Mouse (Mus musculus) intestine, embryonic 14.5 days (tissue): Measurements from ENCODE around the gene Vps8. TPM values are rescaled to one million over a fixed set of nuclear protein-coding genes. Genes with fewer than 3 reads are reported as not detected.
A peak's percentile ranks its signal among the peaks of the same experiment; 100 is the strongest.

Source experiments
- ATAC-seq: fragments of 200-750 bp; cut with Nextera tagmentation; replicated peaks from 2 replicates; pipeline ENCODE4 v1.8.0; 2017; ENCODE audit warnings: low read depth, moderate number of reproducible peaks, moderate TSS enrichment, moderate library complexity; ENCODE audit not compliant: low FRiP score, low TSS enrichment
- DNase-seq: peaks from one replicate; pipeline ENCODE4 v3.0.0-alpha.2; 2018; ENCODE audit warnings: low spot score
- H3K27ac ChIP-seq: fragments of 300-500 bp; sonication (generic); 2 replicates; pipeline ENCODE4 v1.5.1; 2014; ENCODE audit warnings: low read depth, mild to moderate bottlenecking, control low read depth
- H3K27me3 ChIP-seq: fragments of 300-500 bp; sonication (generic); replicated peaks from 2 replicates; pipeline ENCODE4 v1.6.1; 2014; ENCODE audit warnings: low read length, control low read depth; ENCODE audit not compliant: control insufficient read depth, insufficient read depth
- H3K36me3 ChIP-seq: fragments of 300-500 bp; sonication (generic); 2 replicates; pipeline ENCODE4 v1.6.1; 2014; ENCODE audit warnings: low read length, control low read depth; ENCODE audit not compliant: control insufficient read depth, insufficient read depth
- H3K4me1 ChIP-seq: fragments of 300-500 bp; sonication (generic); replicated peaks from 2 replicates; pipeline ENCODE4 v1.6.1; 2014; ENCODE audit warnings: low read length, control low read depth, mixed read lengths; ENCODE audit not compliant: control insufficient read depth, insufficient read depth
- H3K4me2 ChIP-seq: fragments of 300-500 bp; sonication (generic); 2 replicates; pipeline ENCODE4 v1.6.1; 2014; ENCODE audit warnings: low read length
- H3K4me3 ChIP-seq: fragments of 300-500 bp; sonication (generic); 2 replicates; pipeline ENCODE4 v1.5.1; 2014; ENCODE audit warnings: low read depth, low read length, control low read depth, mixed read lengths
- H3K9ac ChIP-seq: fragments of 300-500 bp; sonication (generic); 2 replicates; pipeline ENCODE4 v1.6.1; 2014; ENCODE audit warnings: mild to moderate bottlenecking, low read length
- H3K9me3 ChIP-seq: fragments of 300-500 bp; sonication (generic); 2 replicates; pipeline ENCODE4 v1.6.1; 2016; ENCODE audit warnings: low read length, control low read depth; ENCODE audit not compliant: control insufficient read depth
- WGBS: fragments of 180-500 bp; shearing (Covaris S2); extraction: QIAGEN DNeasy Blood & Tissue Kit; methylation state at CpG from one replicate; pipeline ENCODE4 v1.1.7; 2014; 5-methylcytosine and 5-hydroxymethylcytosine counted together
- polyA plus RNA-seq: library from polyadenylated mRNA; unstranded; fragments of >200 nt; fragmentation: Nextera tagmentation; extraction: Ambion mirVana; gene quantifications from 2 replicates; pipeline ENCODE4 v1.2.1, GENCODE M21; 2014

Vps8 gene
- polyA plus RNA-seq, 1 experiment from 2014 or later: 14.4 TPM

DNA sequence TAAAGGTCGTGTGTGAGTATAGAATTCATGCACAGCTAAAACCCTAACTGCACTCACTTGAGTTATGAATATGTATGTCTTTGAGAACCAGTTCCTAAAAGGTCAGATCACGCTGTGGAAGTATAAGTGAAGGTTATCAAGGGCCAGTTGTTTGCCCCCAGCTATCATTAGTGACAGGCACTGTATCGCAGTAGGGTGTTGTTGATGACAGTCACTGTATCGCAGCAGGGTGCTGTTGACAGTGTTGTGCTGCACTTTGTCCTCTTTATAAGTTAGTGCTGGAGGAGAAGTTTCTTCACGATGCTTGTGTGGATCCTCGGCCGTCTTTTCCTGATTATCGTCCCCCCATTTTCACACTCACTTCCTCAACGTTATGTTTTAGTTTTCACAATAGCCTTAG is 73.9 kb downstream of the Vps8 start:
- ATAC-seq: no peak
- H3K4me3 ChIP-seq: no peak overlapping the region
- no peak overlapping the region for H3K4me2 ChIP-seq
- peaks cover 14% of the 10 kb centered on the region for H3K4me1 ChIP-seq
- no peaks in the 10 kb centered on the region for H3K9me3 ChIP-seq
- DNase-seq: no peak
- no peaks in the 10 kb centered on the region for H3K27me3 ChIP-seq
- WGBS: 86% methylated on average over 9 of the region's 9 CpGs
- H3K27ac ChIP-seq: no peak overlapping the region
- no peak overlapping the region for H3K9ac ChIP-seq
- H3K36me3 ChIP-seq: 0 out of 2 replicates have a peak, but pooled peaks cover 4% of the 10 kb centered on the region

DNA sequence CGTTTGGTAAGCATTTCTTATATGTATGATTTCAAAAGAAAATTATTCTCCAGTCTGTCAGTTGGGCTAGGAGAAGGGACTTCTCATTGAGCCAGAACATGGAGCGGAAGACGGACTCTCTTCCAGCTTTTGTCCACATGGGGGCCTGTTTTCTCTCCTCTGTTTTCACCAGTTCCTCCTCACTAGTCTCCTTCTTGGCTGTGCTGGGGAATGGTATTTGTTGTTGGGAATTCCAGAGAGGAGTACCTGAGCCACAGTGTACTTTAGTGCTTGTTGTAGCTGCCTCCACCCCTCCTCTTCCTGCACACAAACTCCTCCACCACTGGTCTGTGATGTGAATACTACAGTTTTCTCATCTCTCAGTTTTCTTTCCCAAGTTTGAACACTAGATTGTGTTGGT is 74.7 kb downstream of the Vps8 start:
- Histone ChIP-seq H3K27ac (no peak overlapping the region), H3K9me3 (no peaks in the 10 kb centered on the region), H3K9ac (no peak overlapping the region), H3K4me3 (no peak overlapping the region), H3K4me2 (no peak overlapping the region), H3K4me1 (peaks cover 14% of the 10 kb centered on the region), H3K36me3 (0 out of 2 replicates have a peak, but pooled peaks cover 4% of the 10 kb centered on the region), H3K27me3 (no peaks in the 10 kb centered on the region)
- WGBS: 73% methylated on average over 3 of the region's 3 CpGs
- ATAC-seq: no peak
- DNase-seq: no peak

DNA sequence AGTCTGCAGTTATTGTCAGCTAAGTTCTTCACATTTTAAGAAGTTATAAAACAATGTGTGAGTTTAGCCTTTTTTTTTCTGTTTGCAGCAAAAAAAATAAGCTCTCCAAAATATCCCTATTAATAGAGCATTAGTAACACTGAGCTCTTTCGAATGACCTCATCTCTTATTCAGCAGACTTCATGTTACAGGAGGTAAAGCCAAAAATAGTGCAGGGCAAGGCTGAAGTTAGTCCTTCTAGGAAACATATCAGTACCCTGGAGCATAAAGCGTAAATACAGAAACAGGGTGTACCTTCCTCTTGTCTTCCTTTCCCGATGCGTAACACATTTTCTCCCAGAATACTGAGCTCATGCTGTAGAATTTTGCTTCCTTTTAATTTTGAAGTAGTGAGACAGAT is 76.1 kb downstream of the Vps8 start:
- no peak for ATAC-seq
- Histone ChIP-seq H3K27ac (peak overlapping the region; percentile 82), H3K4me3 (no peak overlapping the region), H3K9me3 (no peaks in the 10 kb centered on the region), H3K36me3 (0 out of 2 replicates have a peak, but pooled peaks cover 4% of the 10 kb centered on the region), H3K9ac (no peak overlapping the region; the same call in 1 of the 2 replicates), H3K27me3 (no peaks in the 10 kb centered on the region), H3K4me1 (peaks cover 14% of the 10 kb centered on the region), H3K4me2 (no peak overlapping the region)
- 70% methylated on average over 4 of the region's 4 CpGs for WGBS
- no peak for DNase-seq

DNA sequence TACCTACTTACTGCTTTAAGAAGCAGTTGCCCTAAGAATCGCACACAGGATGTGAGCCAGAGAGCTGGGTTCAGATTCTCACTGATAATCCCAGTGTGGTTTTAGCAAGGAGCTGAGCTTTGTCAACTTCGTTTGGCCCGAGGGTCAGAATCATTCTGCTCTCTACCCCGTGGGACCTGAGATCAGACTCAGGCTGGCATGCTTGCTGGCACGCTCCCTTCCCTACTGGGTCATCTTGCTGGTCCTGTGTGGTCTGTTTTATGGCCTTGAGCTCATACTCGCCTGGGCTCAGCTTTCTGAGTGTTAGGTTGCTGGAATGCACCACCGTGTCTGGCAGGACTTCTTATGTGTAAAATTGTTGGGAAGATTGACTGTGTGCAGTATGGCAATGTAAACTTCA is 76.7 kb downstream of the Vps8 start:
- ATAC-seq (no peak), DNase-seq (peak; percentile 56)
- H3K27me3 ChIP-seq: no peaks in the 10 kb centered on the region
- H3K27ac ChIP-seq: peak overlapping the region; percentile 82
- H3K4me3 ChIP-seq: no peak overlapping the region
- H3K4me1 ChIP-seq: peaks cover 14% of the 10 kb centered on the region
- no peak overlapping the region for H3K9ac ChIP-seq
- H3K36me3 ChIP-seq: 0 out of 2 replicates have a peak, but pooled peaks cover 4% of the 10 kb centered on the region
- WGBS: 49% methylated on average over 7 of the region's 7 CpGs
- H3K4me2 ChIP-seq: no peak overlapping the region
- H3K9me3 ChIP-seq: no peaks in the 10 kb centered on the region

DNA sequence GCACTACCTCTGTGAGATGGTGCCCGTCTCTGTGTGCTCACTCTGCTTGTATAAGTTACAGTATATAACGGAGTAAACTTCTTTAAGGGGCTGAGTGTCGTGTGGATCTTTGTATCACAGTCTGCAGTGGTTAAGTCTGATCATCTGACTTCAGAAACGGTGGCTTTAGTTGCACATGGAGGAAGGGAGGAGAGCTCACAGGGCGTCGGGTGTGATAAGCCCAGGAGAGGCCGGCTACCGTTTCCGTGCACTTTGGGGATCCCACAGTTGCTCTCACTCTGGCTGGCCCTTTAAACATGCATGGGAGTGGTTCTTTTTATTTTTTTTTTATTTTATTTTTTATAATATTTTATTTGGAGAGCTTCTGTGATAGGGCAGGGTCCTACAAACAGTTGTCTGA is 95.9 kb downstream of the Vps8 start:
- H3K4me1 ChIP-seq: no peaks in the 10 kb centered on the region
- no peak overlapping the region for H3K4me3 ChIP-seq
- no peak overlapping the region for H3K9ac ChIP-seq
- WGBS: 74% methylated on average over 9 of the region's 9 CpGs
- DNase-seq (no peak), ATAC-seq (no peak)
- no peak overlapping the region for H3K4me2 ChIP-seq
- no peaks in the 10 kb centered on the region for H3K27me3 ChIP-seq
- no peaks in the 10 kb centered on the region for H3K9me3 ChIP-seq
- H3K36me3 ChIP-seq: no peaks in the 10 kb centered on the region
- H3K27ac ChIP-seq: no peak overlapping the region

DNA sequence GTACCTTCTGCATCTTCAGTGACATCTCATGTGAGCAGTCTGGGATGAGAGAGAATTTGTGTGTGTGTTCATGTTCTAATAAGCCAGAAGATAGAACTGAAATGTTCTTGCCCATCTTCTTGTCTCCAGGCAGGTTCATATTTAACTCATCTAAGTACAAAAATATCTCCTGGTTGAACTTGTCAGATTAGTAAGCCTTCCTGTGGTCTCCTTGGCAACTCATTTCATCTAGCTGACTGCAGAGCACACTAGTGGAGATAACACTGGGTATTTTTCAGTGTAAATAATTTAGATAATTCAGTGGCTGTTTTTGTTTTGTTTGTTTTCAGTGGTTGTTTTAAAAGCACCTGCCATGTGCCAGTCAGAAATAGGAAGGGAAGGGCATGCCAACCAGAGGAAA is 96.9 kb downstream of the Vps8 start:
- Histone ChIP-seq H3K4me3 (no peak overlapping the region), H3K9ac (no peak overlapping the region)

DNA sequence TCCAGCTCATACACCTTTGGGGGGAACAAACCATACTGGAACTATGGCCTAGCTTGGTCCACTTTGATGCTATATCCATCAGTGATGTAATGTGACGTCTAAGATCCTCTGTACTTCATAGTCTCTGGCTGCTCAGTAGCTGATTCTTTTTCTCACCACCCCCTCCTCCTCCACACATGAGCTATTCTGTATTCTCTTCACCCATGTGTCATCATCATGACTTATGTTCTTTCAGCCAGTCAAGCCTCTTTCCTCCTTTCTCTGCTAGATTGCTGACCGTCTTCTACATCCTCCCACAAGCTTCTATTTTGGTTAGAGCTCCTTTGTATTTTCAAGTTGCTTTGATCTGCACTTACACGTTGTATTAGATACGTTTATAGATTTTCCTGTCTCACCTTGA is 100.8 kb downstream of the Vps8 start:
- no peaks in the 10 kb centered on the region for H3K9me3 ChIP-seq
- DNase-seq (no peak), ATAC-seq (no peak)
- no peak overlapping the region for H3K4me2 ChIP-seq
- no peak overlapping the region for H3K9ac ChIP-seq
- H3K4me1 ChIP-seq: no peaks in the 10 kb centered on the region
- 0 out of 2 replicates have a peak, but pooled peaks cover 10% of the 10 kb centered on the region for H3K36me3 ChIP-seq
- 72% methylated on average over 4 of the region's 4 CpGs for WGBS
- no peak overlapping the region for H3K27ac ChIP-seq
- no peaks in the 10 kb centered on the region for H3K27me3 ChIP-seq
- H3K4me3 ChIP-seq: no peak overlapping the region

More for the DNA sequence above, 96.9 kb downstream of the Vps8 start:
- Histone ChIP-seq H3K9me3 (no peaks in the 10 kb centered on the region), H3K4me2 (no peak overlapping the region), H3K36me3 (no peaks in the 10 kb centered on the region), H3K27me3 (no peaks in the 10 kb centered on the region), H3K4me1 (no peaks in the 10 kb centered on the region), H3K27ac (no peak overlapping the region)
- ATAC-seq: no peak
- DNase-seq: no peak

DNA sequence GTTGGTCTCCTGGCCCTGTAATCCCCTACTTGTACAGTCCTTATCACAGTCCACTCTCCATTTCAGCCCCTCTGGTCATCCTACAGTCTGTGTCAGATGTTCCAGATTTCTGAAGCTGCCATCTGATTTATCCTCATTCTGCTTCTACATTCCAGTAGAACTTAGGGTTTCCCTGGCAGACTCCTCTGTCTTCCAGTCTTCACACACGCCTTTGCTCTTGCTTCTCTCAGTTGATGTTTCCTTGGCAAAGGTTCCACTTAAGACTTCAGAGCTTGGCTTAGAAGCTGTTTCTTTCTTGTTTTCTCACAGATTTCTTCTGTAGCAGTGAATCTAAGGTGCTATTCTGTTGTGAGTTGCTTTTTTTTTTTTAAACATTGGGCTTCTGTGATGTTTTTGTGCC is 102.5 kb downstream of the Vps8 start:
- no peak for ATAC-seq

DNA sequence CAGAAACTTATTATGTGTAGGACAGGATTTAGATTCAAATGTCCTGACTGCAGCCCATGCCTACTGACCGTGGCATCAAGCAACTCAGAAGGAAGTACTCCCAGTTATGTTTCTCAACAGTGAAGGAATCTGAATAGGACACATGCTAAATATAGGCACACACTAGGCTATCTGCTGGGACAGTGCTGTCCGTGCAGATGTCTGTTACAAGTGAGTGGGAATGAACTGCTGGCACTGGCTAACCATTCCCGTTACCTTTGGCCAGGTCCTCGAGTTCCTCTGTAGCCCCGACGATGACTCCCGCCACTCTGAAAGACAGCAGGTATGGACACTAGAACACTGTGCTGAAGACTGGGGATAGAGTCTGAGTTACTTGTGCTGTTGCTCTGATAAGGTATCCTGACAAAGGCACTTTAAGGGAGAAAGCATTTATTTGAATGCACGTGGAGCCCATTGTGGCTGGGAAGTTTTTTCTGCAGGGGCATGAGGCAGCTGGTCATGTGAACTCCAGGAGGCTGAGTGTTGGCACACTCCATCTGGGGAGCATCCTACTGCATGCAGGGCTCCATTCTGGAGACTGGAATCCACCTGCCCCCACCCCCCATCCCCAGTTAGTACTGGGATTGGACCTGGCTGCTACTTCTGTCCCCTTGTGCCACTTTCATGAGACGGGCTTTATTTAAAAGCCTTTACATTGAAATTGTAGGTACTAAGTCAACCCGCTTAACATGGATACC is 104.5 kb downstream of the Vps8 start:
- whole genome bisulfite sequencing: 87% methylated on average over 10 of the region's 10 CpGs
- H3K4me2 ChIP-seq: no peak overlapping the region
- no peak overlapping the region for H3K27ac ChIP-seq
- no peak overlapping the region for H3K4me3 ChIP-seq
- H3K36me3 ChIP-seq: 0 out of 2 replicates have a peak, but pooled peaks cover 10% of the 10 kb centered on the region
- H3K27me3 ChIP-seq: no peaks in the 10 kb centered on the region
- no peak for DNase-seq
- H3K9ac ChIP-seq: no peak overlapping the region
- ATAC-seq: no peak
- no peaks in the 10 kb centered on the region for H3K9me3 ChIP-seq
- no peaks in the 10 kb centered on the region for H3K4me1 ChIP-seq

More for the DNA sequence above, 102.5 kb downstream of the Vps8 start:
- Histone ChIP-seq H3K9me3 (no peaks in the 10 kb centered on the region), H3K4me3 (no peak overlapping the region), H3K27ac (no peak overlapping the region), H3K4me2 (no peak overlapping the region), H3K4me1 (no peaks in the 10 kb centered on the region), H3K27me3 (no peaks in the 10 kb centered on the region), H3K9ac (no peak overlapping the region), H3K36me3 (0 out of 2 replicates have a peak, but pooled peaks cover 10% of the 10 kb centered on the region)
- no peak for DNase-seq
- 86% methylated on average over 1 of the region's 1 CpGs for whole genome bisulfite sequencing
